Mouse (Mus musculus) layer of hippocampus, adult 9-11 months (tissue): ENCODE measurements around the gene Antxr1.

ENCODE experiments used
- DNase-seq: peaks from one replicate; pipeline ENCODE4 v3.0.0; 2022

Antxr1 gene

GRCm38 (mm10) chr6:87183159-87183558, 152.5 kb downstream of the Antxr1 start:
- DNase-seq, result peak; percentile 84

GRCm38 (mm10) chr6:87182736-87183135, 152.9 kb downstream of the Antxr1 start:
- no peak for DNase-seq

- no peak for DNase-seq
Observed at GRCm38 (mm10) chr6:87171461-87171860, 164.2 kb downstream of the Antxr1 start.

- DNase-seq, result no peak
Observed at GRCm38 (mm10) chr6:87170875-87171274, 164.7 kb downstream of the Antxr1 start.

GRCm38 (mm10) chr6:87170277-87170676, 165.3 kb downstream of the Antxr1 start:
- DNase-seq, result no peak

- no peak for DNase-seq
Observed at GRCm38 (mm10) chr6:87168021-87168420, 167.6 kb downstream of the Antxr1 start.

GRCm38 (mm10) chr6:87166673-87167305, 168.8 kb downstream of the Antxr1 start:
- no peak for DNase-seq

- DNase-seq, result peak; percentile 35
Observed at GRCm38 (mm10) chr6:87165536-87166311, 169.9 kb downstream of the Antxr1 start.

- no peak for DNase-seq
Observed at GRCm38 (mm10) chr6:87161391-87162263, 174.0 kb downstream of the Antxr1 start.

- no peak for DNase-seq
Observed at GRCm38 (mm10) chr6:87160196-87160595, 175.4 kb downstream of the Antxr1 start.

GRCm38 (mm10) chr6:87158062-87158623, 177.5 kb downstream of the Antxr1 start:
- peak; percentile 45 for DNase-seq

GRCm38 (mm10) chr6:87153836-87154235, 181.8 kb downstream of the Antxr1 start:
- no peak for DNase-seq

- DNase-seq, result no peak
Observed at GRCm38 (mm10) chr6:87153231-87153580, 182.4 kb downstream of the Antxr1 start.

GRCm38 (mm10) chr6:87152461-87153230, 183.0 kb downstream of the Antxr1 start:
- no peak for DNase-seq

GRCm38 (mm10) chr6:87151427-87151826, 184.2 kb downstream of the Antxr1 start:
- DNase-seq, result no peak

GRCm38 (mm10) chr6:87150471-87150870, 185.2 kb downstream of the Antxr1 start:
- DNase-seq, result no peak

- DNase-seq, result no peak
Observed at GRCm38 (mm10) chr6:87147921-87148320, 187.7 kb downstream of the Antxr1 start.

GRCm38 (mm10) chr6:87143594-87143993, 192.0 kb downstream of the Antxr1 start:
- no peak for DNase-seq

GRCm38 (mm10) chr6:87142239-87142638, 193.4 kb downstream of the Antxr1 start:
- no peak for DNase-seq

- DNase-seq, result no peak
Observed at GRCm38 (mm10) chr6:87139796-87140553, 195.6 kb downstream of the Antxr1 start.

GRCm38 (mm10) chr6:87138479-87138878, 197.1 kb downstream of the Antxr1 start:
- no peak for DNase-seq
